Mouse (Mus musculus): Measurements from ENCODE around the gene Zfp941.

Zfp941 gene

GRCm38 (mm10) chr7:140821653-140822329, at the start of gene Zfp941:
Gene Zfp941 (minus strand): TSS chr7:140822178.
- peak; percentile 89 for DNase-seq

DNA sequence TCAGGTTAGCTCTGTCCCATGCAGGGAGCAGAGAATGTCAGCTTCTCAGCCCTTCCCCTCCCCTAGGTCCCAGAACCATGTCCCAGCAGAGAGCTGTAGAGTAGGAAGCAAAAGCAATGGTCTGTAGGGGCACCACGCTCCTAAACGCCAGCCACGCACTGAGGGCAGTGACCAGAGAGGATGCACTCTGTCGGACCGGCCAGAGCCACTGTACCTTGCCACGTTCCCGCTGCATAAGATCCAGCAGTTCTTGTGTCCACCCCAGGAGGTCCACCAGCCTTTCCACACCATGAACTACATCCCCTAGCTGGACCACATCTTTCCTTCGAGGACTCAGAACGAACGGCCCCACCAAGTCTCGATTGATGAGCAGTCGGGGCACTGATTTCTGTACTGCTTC, 42.8 kb upstream of the Zfp941 start:
- DNase-seq = no peak

DNA sequence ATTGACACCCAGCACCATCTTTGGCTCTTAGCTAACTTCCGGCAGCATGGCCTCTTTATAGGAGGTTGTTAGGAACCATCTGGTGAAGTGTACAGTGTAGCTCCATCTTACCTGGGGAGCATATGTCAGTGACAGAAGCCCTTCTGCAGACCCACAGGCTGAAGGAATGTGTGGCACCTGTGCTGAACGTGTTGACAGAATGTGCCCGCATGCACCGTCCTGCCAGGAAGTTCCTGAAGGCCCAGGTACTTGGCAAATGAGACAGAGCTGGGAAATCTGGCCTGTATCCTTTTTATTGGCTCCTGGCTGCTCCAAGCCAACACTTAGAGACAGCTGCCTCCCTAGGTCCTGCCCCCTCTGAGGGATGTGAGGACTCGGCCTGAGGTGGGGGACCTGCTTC, 38.8 kb upstream of the Zfp941 start:
- peak; percentile 50 for DNase-seq

DNA sequence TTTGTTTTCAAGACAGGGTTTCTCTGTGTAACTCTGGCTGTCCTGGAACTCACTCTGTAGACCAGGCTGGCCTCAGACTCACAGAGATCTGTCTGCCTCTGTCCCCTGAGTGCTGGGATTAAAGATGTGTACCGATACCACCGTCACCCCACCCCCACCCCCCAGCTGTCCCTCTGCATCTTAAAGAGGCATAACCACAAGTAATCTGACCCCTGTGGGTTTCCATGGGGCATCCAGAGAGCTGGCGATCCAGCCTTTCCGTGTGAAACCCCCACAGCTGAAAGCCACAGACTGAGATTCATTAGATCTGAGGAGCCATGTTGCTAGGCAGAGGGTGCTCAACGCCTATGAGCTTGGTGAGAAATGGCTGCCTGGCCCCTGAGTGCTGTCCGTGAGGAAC, 38.0 kb upstream of the Zfp941 start:
- DNase-seq = no peak

DNA sequence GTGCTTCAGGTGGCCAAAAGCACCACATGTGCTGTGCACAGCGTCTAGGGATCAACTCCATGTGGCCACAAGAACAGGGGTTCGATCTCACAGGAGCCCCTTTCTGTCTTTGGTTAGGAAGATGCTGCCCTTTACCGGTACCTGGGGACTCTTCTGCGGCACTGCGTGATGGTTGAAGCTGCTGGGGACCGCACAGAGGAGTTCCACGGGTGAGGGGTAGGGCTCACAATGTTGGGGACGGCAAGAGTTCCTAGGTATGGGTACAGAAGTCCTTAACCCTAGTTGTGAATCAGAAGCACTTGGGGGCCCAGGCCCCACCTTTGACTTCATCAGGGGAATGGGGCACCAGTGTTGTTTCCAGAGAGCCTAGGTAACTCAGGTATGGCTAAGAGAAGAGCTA, 36.8 kb upstream of the Zfp941 start:
- DNase-seq = no peak

DNA sequence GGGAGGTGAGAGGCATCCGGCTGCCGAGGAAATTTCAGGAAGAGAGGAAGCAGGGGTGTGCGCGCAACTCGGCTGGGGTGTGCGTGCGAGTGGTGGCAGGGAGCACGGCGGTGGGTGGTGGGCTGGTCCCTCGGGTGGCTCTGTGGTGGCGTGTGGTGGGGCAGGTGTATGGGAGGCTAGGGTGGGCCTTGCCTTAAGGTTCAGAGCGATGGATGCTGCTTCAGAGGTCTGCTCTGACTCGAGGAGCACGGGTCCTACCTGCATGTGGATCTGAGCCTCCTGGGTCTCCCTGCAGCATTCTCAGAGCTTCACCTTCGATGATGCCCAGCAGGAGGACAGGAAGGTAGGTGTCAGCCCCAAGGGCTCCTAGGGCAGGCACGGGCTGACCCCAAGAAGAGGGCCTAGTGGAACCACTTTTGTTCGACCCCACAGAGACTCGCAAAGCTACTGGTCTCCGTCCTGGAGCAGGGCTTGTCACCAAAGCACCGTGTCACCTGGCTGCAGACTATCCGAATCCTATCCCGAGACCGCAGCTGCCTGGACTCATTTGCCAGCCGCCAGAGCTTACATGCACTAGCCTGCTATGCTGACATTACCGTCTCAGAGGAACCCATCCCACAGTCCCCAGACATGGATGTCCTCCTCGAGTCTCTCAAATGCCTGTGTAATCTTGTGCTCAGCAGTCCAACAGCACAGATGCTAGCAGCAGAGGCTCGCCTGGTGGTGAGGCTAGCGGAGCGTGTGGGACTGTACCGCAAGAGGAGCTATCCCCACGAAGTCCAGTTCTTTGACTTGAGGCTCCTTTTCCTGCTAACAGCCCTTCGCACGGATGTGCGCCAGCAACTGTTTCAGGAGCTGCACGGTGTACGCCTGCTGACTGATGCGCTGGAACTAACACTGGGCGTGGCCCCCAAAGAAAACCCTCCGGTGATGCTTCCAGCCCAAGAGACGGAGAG, 35.9 kb upstream of the Zfp941 start, which contains the start of gene Bet1l:
TSS of gene Bet1l (minus strand) at position 28 of the 956 bp plus-strand sequence.
- peak; percentile 49 for DNase-seq

DNA sequence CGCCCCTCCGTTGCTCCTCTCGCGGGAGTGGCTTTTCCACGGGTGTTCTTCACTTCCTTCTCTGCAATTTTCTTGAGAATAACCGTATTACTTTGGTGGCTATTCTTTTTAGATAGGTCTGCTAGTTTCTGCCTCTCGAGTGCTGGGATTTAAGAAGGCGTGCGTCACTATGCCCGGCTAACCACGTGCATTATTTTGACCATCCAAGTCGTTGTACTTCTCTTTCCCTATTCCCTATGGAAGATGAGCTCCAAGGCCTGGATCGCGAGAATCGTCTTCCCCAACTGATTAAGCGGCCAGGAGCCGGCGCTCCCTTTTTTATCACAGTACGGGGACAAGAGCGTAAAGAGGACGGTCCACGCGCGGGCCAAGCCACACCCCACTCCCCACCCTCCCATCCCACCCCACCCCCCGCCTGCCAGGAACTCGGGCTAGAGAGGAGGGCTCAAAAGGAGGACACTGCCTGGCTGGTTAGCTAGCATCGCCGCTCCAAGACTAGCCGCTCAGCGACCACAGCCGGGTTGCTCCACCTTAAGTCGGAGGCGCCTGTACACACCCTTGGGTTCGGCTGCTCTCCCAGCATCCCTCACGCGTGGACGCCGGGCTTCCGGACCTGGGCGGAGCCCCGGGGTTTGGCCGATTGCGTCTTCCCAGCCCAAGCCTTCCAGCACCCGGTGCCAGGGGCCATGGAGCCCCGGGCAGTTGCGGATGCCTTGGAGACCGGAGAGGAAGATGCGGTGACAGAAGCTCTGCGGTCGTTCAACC, 35.0 kb upstream of the Zfp941 start, which contains the start of gene Ric8a:
TSS of gene Ric8a (plus strand) at position 173 of the 765 bp plus-strand sequence.
- DNase-seq = peak; percentile 91

- DNase-seq = peak; percentile 90
These were observed 34.1 kb upstream of the Zfp941 start, which contains the start of gene Gm45785 for GRCm38 (mm10) chr7:140855860-140856784. Gene Gm45785 (minus strand): TSS chr7:140856331.

- no peak for DNase-seq
These were observed 33.2 kb upstream of the Zfp941 start for GRCm38 (mm10) chr7:140855181-140855580.

DNA sequence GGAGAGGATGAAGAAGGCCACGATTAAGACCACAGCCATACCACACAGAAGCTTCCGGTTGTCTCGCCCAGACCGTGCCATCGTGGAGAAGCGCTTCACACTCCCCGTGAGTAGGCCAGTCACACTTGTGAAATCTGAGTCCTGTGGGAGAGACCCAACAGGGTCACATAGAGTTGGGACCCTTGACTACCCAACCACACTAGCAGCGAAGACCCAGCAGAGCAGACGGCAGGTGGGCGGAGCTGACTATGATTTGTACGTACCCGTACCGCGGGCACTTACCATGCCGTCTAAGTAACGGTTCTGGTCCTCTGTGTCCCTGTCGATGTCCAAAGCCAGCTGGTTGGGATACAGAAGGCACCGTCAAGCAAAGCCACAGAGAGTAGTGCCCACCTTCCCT, 32.5 kb upstream of the Zfp941 start:
- DNase-seq = no peak

DNA sequence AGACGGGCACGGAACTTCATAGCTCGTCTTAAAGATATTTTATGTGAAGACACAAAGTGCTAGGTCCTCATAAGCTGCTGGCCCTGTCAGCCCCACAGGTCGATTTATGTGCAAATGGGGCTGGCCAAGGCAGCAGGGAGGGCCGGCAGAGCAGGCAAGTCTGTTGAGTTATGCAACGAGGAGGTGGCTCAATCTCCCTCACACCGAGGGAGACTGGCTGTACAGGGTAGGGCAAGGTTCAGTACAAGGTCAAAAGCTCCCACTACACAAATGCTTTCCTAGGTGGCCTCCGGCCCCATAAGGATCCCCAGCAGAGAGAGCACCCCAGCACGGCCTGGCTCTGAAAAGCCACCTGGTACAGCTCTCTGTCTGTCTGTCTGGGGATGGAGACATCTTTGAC, 31.4 kb upstream of the Zfp941 start:
- no peak for DNase-seq

- no peak for DNase-seq
These were observed 29.9 kb upstream of the Zfp941 start for GRCm38 (mm10) chr7:140851916-140852315.

DNA sequence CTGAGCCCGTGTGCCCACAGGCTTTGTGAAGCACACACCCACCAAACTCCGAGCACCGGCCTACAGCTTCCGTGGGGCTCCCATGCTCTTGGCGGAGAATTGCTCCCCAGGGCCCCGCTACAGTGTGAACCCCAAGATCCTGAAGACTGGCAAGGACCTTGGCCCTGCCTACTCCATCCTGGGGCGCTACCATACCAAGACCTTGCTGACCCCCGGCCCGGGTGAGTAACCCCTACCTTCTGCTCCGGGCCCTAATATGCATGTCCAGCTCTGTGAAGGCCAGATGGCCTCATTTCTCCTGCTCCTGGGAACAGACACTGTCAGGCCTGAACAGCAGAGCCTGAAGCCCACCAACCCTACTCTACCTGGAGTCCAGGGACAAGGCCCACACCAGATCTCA, 26.6 kb upstream of the Zfp941 start:
- no peak for DNase-seq

DNA sequence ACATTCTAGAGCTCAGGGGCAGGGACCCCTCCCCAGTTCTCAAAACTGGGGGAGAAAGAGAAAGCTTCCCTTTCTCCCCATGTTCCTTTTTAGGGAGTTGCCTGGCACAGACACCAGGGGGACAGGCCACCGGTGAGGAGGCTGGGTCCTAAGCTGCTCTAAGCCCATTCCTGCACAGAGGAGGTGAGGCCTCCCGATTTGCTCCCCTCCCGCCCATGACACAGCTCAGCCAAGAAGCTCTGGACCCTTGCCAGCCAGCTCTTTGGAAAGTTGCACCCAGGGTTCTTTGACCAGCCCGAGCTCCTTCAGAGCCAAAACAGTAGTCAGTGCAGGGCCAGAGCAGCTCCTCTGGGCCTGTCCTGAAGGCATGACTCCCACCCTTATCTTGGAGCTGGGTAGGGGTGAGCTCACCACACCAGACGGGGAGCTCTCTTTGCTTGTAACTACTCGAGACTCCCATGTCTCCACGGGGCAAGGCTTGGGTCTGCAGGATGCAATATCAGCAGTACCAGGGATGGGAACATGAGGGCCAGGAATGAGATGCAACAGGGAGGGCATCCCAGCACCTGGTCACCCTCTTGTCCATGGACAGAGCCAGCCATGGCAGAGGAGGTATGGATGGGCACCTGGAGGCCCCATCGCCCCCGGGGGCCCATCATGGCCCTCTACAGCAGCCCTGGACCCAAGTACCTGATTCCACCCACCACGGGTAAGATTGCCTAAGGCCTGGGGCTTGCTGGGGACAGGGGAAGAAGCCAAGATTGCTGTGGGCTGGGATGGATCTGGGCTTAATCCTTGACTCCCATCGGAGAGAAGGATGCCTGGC, 26.0 kb upstream of the Zfp941 start, which contains the start of gene Odf3:
TSS of gene Odf3 (plus strand) at position 51 of the 826 bp plus-strand sequence.
- no peak for DNase-seq

DNA sequence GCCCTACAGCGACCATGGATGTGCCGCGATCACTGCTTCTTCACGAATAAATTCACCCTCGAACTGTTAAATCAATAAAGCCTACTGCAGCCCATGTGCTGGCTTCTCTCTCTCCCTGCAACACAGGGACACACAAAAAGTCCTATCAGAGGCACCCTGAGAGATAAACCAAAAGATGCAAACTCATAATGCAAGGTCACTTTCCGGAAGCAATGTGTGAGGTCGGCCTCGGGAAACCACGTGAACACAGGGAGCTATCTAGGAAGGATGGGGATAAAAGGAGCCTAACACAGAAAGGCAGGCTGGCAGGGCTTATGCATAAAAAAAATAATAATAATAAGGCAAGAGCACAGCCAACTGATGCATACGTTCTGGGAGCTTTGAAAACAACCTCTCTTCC, 24.7 kb upstream of the Zfp941 start:
- no peak for DNase-seq

- DNase-seq = no peak
These were observed 23.7 kb upstream of the Zfp941 start for GRCm38 (mm10) chr7:140845683-140846082.

DNA sequence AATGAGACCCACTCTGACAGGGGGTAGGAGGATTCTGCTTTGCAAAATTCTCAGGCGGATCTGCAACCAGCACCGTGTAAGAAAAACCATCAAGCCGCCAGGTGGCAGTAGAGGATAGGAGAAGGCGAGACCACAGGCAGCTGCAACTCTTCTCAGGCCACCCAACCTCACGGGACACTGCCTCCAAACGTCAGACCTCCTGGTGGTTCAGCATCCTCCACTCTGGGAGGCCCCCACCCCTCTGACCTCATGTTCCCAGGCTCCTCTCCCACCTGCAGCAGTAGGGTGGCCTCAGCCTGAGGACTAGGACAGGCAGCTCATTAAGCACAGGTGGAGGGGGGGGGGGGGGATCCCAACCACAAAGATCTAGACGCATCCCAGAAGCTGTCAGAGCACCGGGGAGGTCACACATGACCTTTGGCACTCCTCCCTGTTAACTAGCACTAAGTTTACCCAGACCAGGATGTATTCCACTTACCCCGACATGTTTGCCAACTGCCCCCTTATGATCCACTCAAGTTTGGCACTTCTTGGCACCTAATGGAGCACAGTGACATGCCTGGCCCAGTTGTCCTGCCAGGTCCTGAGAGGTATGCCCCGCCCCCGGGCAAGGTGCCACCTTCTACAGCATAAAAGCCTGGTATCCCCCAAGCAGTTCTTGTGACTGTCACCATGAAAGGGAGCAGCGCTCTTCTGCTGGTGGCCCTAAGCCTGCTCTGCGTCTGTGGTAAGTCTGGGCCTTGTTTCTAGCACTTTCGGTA, 23.1 kb upstream of the Zfp941 start, which contains the start of gene Scgb1c1:
TSS of gene Scgb1c1 (plus strand) at position 643 of the 761 bp plus-strand sequence.
- DNase-seq = peak; percentile 80

DNA sequence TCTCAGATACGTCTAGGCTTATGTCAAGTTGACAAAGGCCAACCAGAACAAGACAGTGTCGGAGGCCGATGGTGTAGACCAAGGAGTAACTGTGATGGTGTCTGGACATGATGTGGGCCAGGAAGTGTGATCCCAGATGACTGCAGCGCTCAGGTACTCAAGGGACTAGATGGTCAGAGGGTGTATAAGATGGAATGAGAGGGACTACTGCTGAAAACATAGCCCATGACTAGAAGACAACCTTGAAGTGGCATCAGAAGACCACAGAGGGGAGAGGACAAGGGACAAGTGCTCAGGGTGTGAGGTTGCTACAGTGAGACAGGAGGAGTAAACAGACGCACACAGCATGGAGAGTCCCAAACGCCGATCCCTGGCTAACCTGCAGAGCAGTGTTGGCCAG, 21.8 kb upstream of the Zfp941 start:
- DNase-seq = no peak

GRCm38 (mm10) chr7:140840750-140841735, 19.1 kb upstream of the Zfp941 start:
- DNase-seq = no peak

Measured in cerebellum, adult 9-11 months (tissue).